Mouse (Mus musculus) Muller cell, postnatal 12 days (primary cell): ENCODE results near the gene Nup188.

Experiments used
- DNase-seq: peaks from one replicate; pipeline ENCODE4 v3.0.0-alpha.2; 2015; ENCODE audit errors: inconsistent ontology term

Gene Nup188

DNA sequence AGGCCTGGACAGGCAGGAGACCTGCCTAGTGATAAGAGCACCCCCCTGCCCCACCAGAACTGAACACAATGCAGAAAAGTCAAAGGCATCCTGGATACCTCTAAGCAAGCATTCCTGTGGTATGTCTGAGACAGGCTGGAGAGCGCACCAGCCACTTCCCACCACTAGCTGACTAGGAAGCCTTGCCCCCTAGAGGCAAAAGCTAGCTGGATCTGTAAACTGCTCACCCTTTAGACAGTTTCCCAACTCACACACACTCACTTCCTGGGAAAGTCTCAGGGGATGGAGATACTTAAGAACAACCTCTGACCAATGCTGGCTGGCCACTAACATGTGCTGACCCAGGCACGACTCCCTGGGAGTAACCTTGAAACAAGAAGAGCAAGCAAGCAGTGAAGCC lies 65.0 kb downstream of the Nup188 start:
- DNase-seq: peak; percentile 58

DNA sequence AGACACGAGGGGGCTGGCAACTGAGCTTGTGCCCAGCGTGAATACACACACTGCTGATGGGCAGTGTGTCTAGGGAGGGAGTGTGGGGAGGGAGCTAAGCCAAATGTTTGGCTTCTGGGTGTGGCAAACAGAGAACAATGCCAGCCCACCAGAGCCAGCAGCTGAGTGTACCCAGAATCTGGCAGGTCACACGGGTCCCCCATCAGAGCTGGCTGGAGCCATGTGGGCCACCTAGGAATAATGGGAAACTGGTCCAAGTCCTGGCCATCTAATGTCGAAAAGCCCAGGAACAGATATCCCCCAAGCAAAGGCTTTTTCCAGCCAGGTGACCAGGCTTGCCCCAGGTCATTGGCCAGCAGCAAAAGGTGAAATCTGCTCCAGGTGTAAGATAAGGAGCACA lies 69.7 kb downstream of the Nup188 start:
- DNase-seq: no peak

DNA sequence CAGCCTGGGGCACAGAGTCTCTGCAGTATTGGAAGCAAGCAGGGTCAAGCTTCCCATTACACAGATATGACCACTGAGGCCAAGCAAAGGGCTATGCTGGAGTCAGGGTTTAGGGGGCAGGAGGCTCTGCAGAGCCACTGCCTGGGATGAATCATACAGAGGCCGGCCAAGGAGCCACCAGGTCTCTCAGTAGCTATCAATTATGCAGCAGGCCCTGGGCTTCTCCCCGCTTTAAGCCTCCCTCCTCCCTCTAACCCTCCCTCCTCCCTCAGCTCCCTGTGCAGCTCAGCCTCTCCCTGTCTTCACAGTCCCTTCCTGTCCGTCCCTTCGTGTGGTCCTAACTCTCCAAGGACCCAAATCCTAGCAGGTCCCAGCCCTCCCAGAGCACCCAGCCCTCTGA lies 70.1 kb downstream of the Nup188 start:
- DNase-seq: no peak

DNA sequence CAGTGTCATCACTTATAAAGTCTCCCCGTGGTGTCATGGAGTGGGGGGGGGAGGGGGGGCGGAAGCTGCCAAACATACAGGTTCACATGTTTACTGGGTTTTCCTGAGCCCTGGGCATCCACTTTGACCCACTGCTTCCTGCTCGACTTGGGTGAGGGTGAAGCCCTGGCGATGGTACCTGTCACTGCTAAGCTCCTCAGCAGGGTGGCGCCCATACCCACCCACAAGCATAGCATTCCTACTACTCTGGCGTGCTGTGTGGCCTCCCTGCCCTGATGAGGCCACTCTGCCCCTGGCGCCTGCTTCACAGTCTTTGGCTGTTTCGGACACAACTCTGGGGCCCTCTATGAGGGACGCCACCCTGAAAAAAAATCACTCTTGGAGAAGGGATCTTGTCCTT lies 70.7 kb downstream of the Nup188 start:
- no peak for DNase-seq

GRCm38 (mm10) chr2:30357552-30358510 lies 71.6 kb downstream of the Nup188 start:
- no peak for DNase-seq

DNA sequence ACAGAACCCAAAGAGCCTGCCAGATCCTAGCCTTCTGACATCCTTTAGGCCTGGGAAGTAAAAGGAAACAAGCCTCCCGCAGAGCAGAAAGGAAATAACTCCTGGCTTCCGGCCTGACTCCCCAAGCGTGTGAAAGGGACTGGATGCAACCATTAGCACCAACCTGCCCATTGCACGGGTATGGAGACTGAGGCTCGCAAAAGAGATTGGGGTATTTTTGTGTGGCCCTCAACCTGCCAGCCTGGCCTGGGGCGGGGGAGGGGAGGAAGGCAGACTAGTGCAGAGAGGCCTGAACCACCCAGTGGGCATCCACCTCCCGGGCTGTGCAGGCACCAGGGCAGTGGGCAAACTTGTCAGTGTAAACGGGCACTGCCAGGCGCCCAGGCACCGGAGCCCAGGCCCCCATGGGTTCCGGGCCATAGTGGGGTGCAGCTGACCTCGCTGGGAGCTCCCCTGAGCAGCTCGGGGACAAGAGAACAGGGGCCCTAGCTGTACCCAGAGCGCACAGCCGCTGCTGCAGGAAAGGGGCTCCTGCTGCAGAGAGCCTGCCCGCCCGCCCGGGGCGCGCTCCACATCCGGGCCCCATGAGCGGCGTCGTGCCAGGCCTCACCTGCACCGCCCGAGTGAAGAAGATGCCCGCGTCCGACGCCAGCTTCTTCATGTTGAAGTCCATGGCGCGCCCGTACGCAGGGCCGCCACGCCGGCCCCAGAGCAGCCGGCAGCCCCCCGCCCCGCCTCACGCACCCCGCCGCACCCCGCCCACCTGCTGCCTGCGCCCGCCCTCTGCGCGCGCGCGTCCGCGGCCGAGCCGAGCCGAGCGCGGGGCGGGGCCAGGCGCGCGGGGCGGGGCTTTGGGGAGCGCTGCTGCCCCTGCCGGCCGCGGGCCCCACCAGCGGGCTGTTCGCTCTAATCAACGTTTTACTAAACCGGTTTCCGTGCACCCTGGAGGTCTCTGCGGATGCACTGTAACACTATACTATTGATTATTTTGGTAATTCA lies 72.6 kb downstream of the Nup188 start, which contains the start of gene Sh3glb2:
Gene Sh3glb2 (minus strand): TSS at position 805 of the 999 bp plus-strand sequence.
- peak; percentile 88 for DNase-seq

GRCm38 (mm10) chr2:30360626-30361025 lies 74.4 kb downstream of the Nup188 start:
- DNase-seq: no peak

- no peak for DNase-seq
These were observed 76.7 kb downstream of the Nup188 start for GRCm38 (mm10) chr2:30362865-30363264.

- DNase-seq: peak; percentile 99
These were observed 77.8 kb downstream of the Nup188 start, which contains the start of gene Miga2 for GRCm38 (mm10) chr2:30363773-30364650. Miga2 (plus strand) TSS chr2:30364233.

- no peak for DNase-seq
These were observed 79.3 kb downstream of the Nup188 start for GRCm38 (mm10) chr2:30365281-30366069.

DNA sequence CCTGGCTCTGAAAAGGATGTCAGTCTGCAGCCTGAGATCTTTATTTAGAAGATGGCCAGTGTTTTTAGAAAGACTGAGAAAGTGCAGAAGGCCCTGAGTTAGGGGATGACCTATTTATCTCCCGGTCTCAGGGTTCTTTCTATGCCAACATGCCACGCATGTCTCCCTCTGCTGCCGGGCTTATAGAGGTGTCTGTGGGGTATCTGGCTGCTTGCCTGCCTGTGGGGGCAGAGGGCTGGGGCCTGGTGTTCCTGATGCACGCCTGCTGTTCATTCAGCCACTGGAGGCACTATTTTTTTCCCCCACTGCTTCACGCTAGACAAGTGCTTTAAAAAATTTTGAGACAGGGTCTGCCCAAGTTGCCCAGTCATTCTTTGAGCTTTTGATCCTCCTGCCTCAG lies 80.0 kb downstream of the Nup188 start:
- DNase-seq: peak; percentile 65

- no peak for DNase-seq
These were observed 85.3 kb downstream of the Nup188 start for GRCm38 (mm10) chr2:30371544-30371943.

GRCm38 (mm10) chr2:30372726-30373125 lies 86.5 kb downstream of the Nup188 start:
- no peak for DNase-seq

GRCm38 (mm10) chr2:30375893-30376292 lies 89.7 kb downstream of the Nup188 start:
- no peak for DNase-seq

DNA sequence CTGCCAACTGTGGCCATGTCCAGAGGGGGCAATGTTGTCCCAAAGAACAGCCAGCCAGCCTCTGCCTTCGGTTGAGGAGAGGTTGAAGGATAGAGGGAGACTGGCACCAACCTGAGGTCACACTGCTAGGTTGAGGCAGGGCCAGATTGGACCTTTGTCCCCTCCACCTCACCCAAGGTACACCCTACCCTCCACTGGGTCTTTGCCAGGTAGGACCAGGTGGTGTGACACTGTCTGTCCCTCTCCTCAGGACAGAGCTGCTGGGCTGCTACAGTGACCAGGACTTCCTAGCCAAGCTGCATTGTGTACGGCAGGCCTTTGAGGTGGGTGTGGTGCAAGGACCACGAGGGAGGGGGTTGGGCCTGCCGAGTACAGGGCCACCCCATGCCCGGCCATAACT lies 91.5 kb downstream of the Nup188 start:
- DNase-seq: no peak

- DNase-seq: no peak
These were observed 93.1 kb downstream of the Nup188 start for GRCm38 (mm10) chr2:30379307-30379706.

- DNase-seq: no peak
These were observed 94.6 kb downstream of the Nup188 start for GRCm38 (mm10) chr2:30380564-30381376.

DNA sequence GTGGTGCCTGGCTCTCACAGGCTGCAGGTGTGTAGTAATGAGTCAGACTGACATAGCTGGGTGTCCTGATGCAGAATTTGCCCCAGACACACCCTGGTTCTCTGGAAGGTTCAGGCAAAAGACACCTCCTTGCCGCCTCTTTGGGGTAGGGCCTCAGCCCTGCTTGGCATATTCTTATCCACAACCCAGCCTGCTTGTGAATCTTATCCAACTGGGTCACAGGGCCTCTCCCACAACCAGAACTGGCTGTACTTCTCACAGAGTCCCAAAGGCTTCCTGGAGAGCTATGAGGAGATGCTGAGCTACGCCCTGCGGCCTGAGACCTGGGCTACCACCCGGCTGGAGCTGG lies 95.2 kb downstream of the Nup188 start:
- DNase-seq: no peak

DNA sequence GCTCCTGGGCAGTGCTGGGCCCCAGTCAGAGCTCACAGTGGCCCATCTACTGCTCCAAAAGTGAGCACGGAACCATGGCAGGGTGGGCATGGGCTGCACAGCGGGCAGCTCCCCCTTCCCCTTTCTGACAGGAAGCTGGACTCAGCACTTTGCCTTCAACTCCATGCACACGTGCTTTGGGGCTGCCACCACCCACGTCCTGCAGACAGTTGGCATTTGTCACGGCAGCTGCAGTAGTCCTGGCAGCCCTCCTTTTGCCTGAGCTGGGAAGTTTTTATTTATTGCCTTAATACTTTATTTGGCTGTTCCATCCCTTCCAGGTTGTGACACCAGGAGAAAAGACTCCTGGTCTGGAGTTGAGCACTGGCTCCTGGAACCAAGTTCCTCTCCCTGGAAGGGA lies 98.6 kb downstream of the Nup188 start:
- no peak for DNase-seq

- no peak for DNase-seq
These were observed 99.4 kb downstream of the Nup188 start for GRCm38 (mm10) chr2:30385591-30385990.
